Mouse (Mus musculus) liver, adult 2 months (tissue): ENCODE results near the gene Gabrd. TPM values are rescaled to one million over a fixed set of nuclear protein-coding genes. Genes with fewer than 3 reads are reported as not detected.

Experiments
- DNase-seq: peaks from one replicate; pipeline ENCODE4 v3.0.0-alpha.2; 2011; ENCODE audit warnings: low read depth, low spot score; ENCODE audit errors: extremely low read depth
- H3K27ac ChIP-seq: fragments of 200-500 bp; replicated peaks from 2 replicates; pipeline ENCODE4 v1.5.1; 2012; ENCODE audit warnings: low read depth, mild to moderate bottlenecking, control low read depth, inconsistent platforms, low read length; ENCODE audit not compliant: insufficient read depth
- H3K27me3 ChIP-seq: fragments of 200-500 bp; 2 replicates; pipeline ENCODE4 v1.6.1; 2012; ENCODE audit warnings: mild to moderate bottlenecking, moderate library complexity, low read length, inconsistent platforms; ENCODE audit not compliant: control insufficient read depth, insufficient read depth
- H3K36me3 ChIP-seq: fragments of 200-500 bp; 2 replicates; pipeline ENCODE4 v1.6.1; 2012; ENCODE audit warnings: low read length, inconsistent platforms; ENCODE audit not compliant: control insufficient read depth, insufficient read depth
- H3K4me1 ChIP-seq: fragments of 200-500 bp; 2 replicates; pipeline ENCODE4 v1.6.1; 2011; ENCODE audit warnings: low read length; ENCODE audit not compliant: control insufficient read depth, insufficient read depth
- H3K4me3 ChIP-seq: fragments of 200-500 bp; 2 replicates; pipeline ENCODE4 v1.5.1; 2011; ENCODE audit warnings: low read depth, mild to moderate bottlenecking, control low read depth, low read length, moderate library complexity; ENCODE audit not compliant: insufficient read depth
- H3K79me2 ChIP-seq: fragments of 200-500 bp; 2 replicates; pipeline ENCODE4 v1.6.1; 2012; ENCODE audit warnings: inconsistent platforms, mild to moderate bottlenecking, low read length, moderate library complexity; ENCODE audit not compliant: control insufficient read depth, insufficient read depth
- H3K9ac ChIP-seq: fragments of 200-500 bp; 2 replicates; pipeline ENCODE4 v1.6.1; 2012; ENCODE audit warnings: low read depth, mild to moderate bottlenecking, control low read depth, inconsistent platforms, low read length
- CTCF ChIP-seq: fragments of 200-500 bp; IDR thresholded peaks from 2 replicates; pipeline ENCODE4 v1.5.1; 2011; ENCODE audit warnings: low read depth, low read length, control low read depth
- POLR2A ChIP-seq: fragments of 200-500 bp; IDR thresholded peaks from 2 replicates; pipeline ENCODE4 v1.6.1; 2011; ENCODE audit warnings: low read length, control low read depth; ENCODE audit not compliant: insufficient read depth; ENCODE audit errors: extremely low read depth
- WGBS: fragments of 180-500 bp; shearing (Covaris S2); methylation state at CpG from one replicate; pipeline ENCODE4 v1.1.7; 2018; 5-methylcytosine and 5-hydroxymethylcytosine counted together
- polyA plus RNA-seq: library from polyadenylated mRNA; depleted of rRNA; stranded (reverse); fragments of >200 nt; gene quantifications from 2 replicates; pipeline ENCODE4 v1.2.3, GENCODE M21; 2012
- total RNA-seq: library from RNA; depleted of rRNA; stranded (reverse); fragments of >200 nt; gene quantifications from 2 replicates; pipeline ENCODE4 v1.2.3, GENCODE M21; 2014

Gabrd gene
- total and polyA plus RNA-seq, 2 experiments = under 0.01 to 0.11 TPM

GRCm38 (mm10) chr4:155366784-155367183 lies 31.1 kb downstream of the Gabrd start:
- Histone ChIP-seq H3K79me2 (no peaks in the 10 kb centered on the region), H3K9ac (no peak overlapping the region), H3K4me1 (peaks cover 19% of the 10 kb centered on the region), H3K27me3 (no peaks in the 10 kb centered on the region), H3K27ac (no peak overlapping the region), H3K4me3 (no peak overlapping the region), H3K36me3 (no peaks in the 10 kb centered on the region)
- WGBS = 84% methylated on average over 6 of the region's 6 CpGs
- DNase-seq = no peak
- TF ChIP-seq POLR2A (no peak), CTCF (no peak)

- Histone ChIP-seq H3K36me3 (no peaks in the 10 kb centered on the region), H3K4me3 (no peak overlapping the region), H3K4me1 (peaks cover 14% of the 10 kb centered on the region; the same call in 1 of the 2 replicates), H3K79me2 (no peaks in the 10 kb centered on the region; the same call in 1 of the 2 replicates), H3K27ac (peak overlapping the region; percentile 96), H3K9ac (0 out of 2 replicates have a peak overlapping the region, but pooled peaks have one; percentile 5), H3K27me3 (no peaks in the 10 kb centered on the region)
- TF ChIP-seq POLR2A (no peak), CTCF (no peak)
- DNase-seq = peak; percentile 69
- 14% methylated on average over 5 of the region's 5 CpGs for WGBS
These were observed 35.5 kb downstream of the Gabrd start for GRCm38 (mm10) chr4:155362443-155362842.

- Histone ChIP-seq H3K79me2 (peaks cover 3% of the 10 kb centered on the region; the same call in 1 of the 2 replicates), H3K27me3 (no peaks in the 10 kb centered on the region), H3K4me1 (peaks cover 16% of the 10 kb centered on the region; the same call in 1 of the 2 replicates), H3K9ac (peak within 1 kb of the TSS; percentile 91), H3K36me3 (no peaks in the 10 kb centered on the region), H3K4me3 (peak within 1 kb of the TSS; percentile 89), H3K27ac (peak within 1 kb of the TSS; percentile 96)
- peak; percentile 85 for DNase-seq
- TF ChIP-seq POLR2A = peak; percentile 78
- TF ChIP-seq CTCF = no peak
- WGBS = 2% methylated on average over 51 of the region's 51 CpGs
These were observed 36.6 kb downstream of the Gabrd start, which contains the start of gene Prkcz for GRCm38 (mm10) chr4:155361303-155361791. Gene Prkcz (minus strand): TSS chr4:155361361.

- Histone ChIP-seq H3K4me3 (peak overlapping the region; percentile 75), H3K4me1 (peaks cover 17% of the 10 kb centered on the region; the same call in 1 of the 2 replicates), H3K36me3 (no peaks in the 10 kb centered on the region), H3K27ac (peak overlapping the region; percentile 81), H3K79me2 (peaks cover 3% of the 10 kb centered on the region; the same call in 1 of the 2 replicates), H3K27me3 (no peaks in the 10 kb centered on the region), H3K9ac (peak overlapping the region; percentile 87)
- 1% methylated on average over 42 of the region's 42 CpGs for WGBS
- TF ChIP-seq CTCF = no peak
- no peak for TF ChIP-seq POLR2A
- peak; percentile 26 for DNase-seq
These were observed 37.1 kb downstream of the Gabrd start for GRCm38 (mm10) chr4:155360856-155361255.

- Histone ChIP-seq H3K9ac (peak overlapping the region; percentile 32), H3K4me3 (no peak overlapping the region), H3K36me3 (no peaks in the 10 kb centered on the region; the same call in 1 of the 2 replicates), H3K27ac (no peak overlapping the region), H3K4me1 (peaks cover 17% of the 10 kb centered on the region; the same call in 1 of the 2 replicates), H3K27me3 (no peaks in the 10 kb centered on the region), H3K79me2 (peaks cover 3% of the 10 kb centered on the region; the same call in 1 of the 2 replicates)
- no peak for TF ChIP-seq POLR2A
- no peak for TF ChIP-seq CTCF
- 51% methylated on average over 12 of the region's 12 CpGs for WGBS
- DNase-seq = peak; percentile 40
These were observed 38.1 kb downstream of the Gabrd start for GRCm38 (mm10) chr4:155359560-155360464.

GRCm38 (mm10) chr4:155357601-155358000 lies 40.3 kb downstream of the Gabrd start:
- peaks cover 15% of the 10 kb centered on the region; the same call in 1 of the 2 replicates for H3K4me1 ChIP-seq
- 59% methylated on average over 2 of the region's 2 CpGs for WGBS
- DNase-seq = peak; percentile 23
- peaks cover 2% of the 10 kb centered on the region; the same call in 1 of the 2 replicates for H3K36me3 ChIP-seq
- no peak overlapping the region for H3K4me3 ChIP-seq
- TF ChIP-seq POLR2A (no peak), CTCF (peak; percentile 48; the same call in 1 of the 2 replicates)
- H3K27me3 ChIP-seq = no peaks in the 10 kb centered on the region
- H3K9ac ChIP-seq = no peak overlapping the region
- no peak overlapping the region for H3K27ac ChIP-seq
- peaks cover 3% of the 10 kb centered on the region; the same call in 1 of the 2 replicates for H3K79me2 ChIP-seq
